Mouse (Mus musculus): ENCODE results near the gene Aifm1. TPM values are rescaled to one million over a fixed set of nuclear protein-coding genes. Genes with fewer than 3 reads are reported as not detected.

Gene Aifm1
- total and polyA plus RNA-seq, 2 experiments from 2014 or later = 13.9 to 28.0 TPM

- no peak for ATAC-seq
- WGBS = 24% methylated on average over 20 of the region's 20 CpGs
Measured at GRCm38 (mm10) chrX:48519549-48520085, 6.3 kb upstream of the Aifm1 start.

GRCm38 (mm10) chrX:48518808-48519548, 5.6 kb upstream of the Aifm1 start, which contains the start of gene Rab33a:
Gene Rab33a (plus strand): TSS chrX:48519285.
- no peaks in the 10 kb centered on the region for H3K27me3 ChIP-seq (ENCODE audit: insufficient read depth, low read length)
- H3K9me3 ChIP-seq (ENCODE audit: low read length) = no peaks in the 10 kb centered on the region
- H3K9ac ChIP-seq = peak within 1 kb of the TSS; percentile 71
- H3K4me3 ChIP-seq (ENCODE audit: low read depth, low read length) = peak within 1 kb of the TSS; percentile 50
- 29% methylated on average over 31 of the region's 33 CpGs for WGBS
- peak within 1 kb of the TSS; percentile 71 for H3K4me2 ChIP-seq (ENCODE audit: low read depth)
- 0 out of 2 replicates have a peak, but pooled peaks cover 5% of the 10 kb centered on the region for H3K4me1 ChIP-seq (ENCODE audit: insufficient read depth)
- H3K27ac ChIP-seq (ENCODE audit: low read depth, low read length) = peak within 1 kb of the TSS; percentile 93
- DNase-seq (peak; percentile 82), ATAC-seq (peak; percentile 57)
- H3K36me3 ChIP-seq (ENCODE audit: insufficient read depth) = no peaks in the 10 kb centered on the region
- no peak for TF ChIP-seq CTCF (IDR thresholded peaks at IDR 0.05; ENCODE audit: low read depth)

More at GRCm38 (mm10) chrX:48519549-48520085, 6.3 kb upstream of the Aifm1 start:
- peak overlapping the region; percentile 93 for H3K27ac ChIP-seq (ENCODE audit: low read depth, low read length)
- H3K9ac ChIP-seq = peak overlapping the region; percentile 71
- 0 out of 2 replicates have a peak, but pooled peaks cover 5% of the 10 kb centered on the region for H3K4me1 ChIP-seq (ENCODE audit: insufficient read depth)
- peak overlapping the region; percentile 50 for H3K4me3 ChIP-seq (ENCODE audit: low read depth, low read length)
- H3K27me3 ChIP-seq (ENCODE audit: insufficient read depth, low read length) = no peaks in the 10 kb centered on the region
- H3K4me2 ChIP-seq (ENCODE audit: low read depth) = peak overlapping the region; percentile 71
- no peak for TF ChIP-seq CTCF (IDR thresholded peaks at IDR 0.05; ENCODE audit: low read depth)
- H3K9me3 ChIP-seq (ENCODE audit: low read length) = no peaks in the 10 kb centered on the region
- no peaks in the 10 kb centered on the region for H3K36me3 ChIP-seq (ENCODE audit: insufficient read depth)
- peak; percentile 38 for DNase-seq

GRCm38 (mm10) chrX:48518211-48518807, 4.9 kb upstream of the Aifm1 start:
- Histone ChIP-seq H3K9ac (peak overlapping the region; percentile 71), H3K4me2 (ENCODE audit: low read depth) (peak overlapping the region; percentile 71), H3K4me1 (ENCODE audit: insufficient read depth) (0 out of 2 replicates have a peak, but pooled peaks cover 5% of the 10 kb centered on the region), H3K27me3 (ENCODE audit: insufficient read depth, low read length) (no peaks in the 10 kb centered on the region), H3K4me3 (ENCODE audit: low read depth, low read length) (peak overlapping the region; percentile 50), H3K36me3 (ENCODE audit: insufficient read depth) (no peaks in the 10 kb centered on the region), H3K9me3 (ENCODE audit: low read length) (no peaks in the 10 kb centered on the region), H3K27ac (ENCODE audit: low read depth, low read length) (peak overlapping the region; percentile 93)
- TF ChIP-seq CTCF (IDR thresholded peaks at IDR 0.05; ENCODE audit: low read depth) = no peak
- ATAC-seq (peak; percentile 96), DNase-seq (peak; percentile 91)
- 28% methylated on average over 15 of the region's 15 CpGs for WGBS

GRCm38 (mm10) chrX:48513824-48514223, 461 bp upstream of the Aifm1 start:
- Histone ChIP-seq H3K27me3 (ENCODE audit: insufficient read depth, low read length) (no peaks in the 10 kb centered on the region), H3K27ac (ENCODE audit: low read depth, low read length) (no peak overlapping the region), H3K9me3 (ENCODE audit: low read length) (no peaks in the 10 kb centered on the region), H3K4me1 (ENCODE audit: insufficient read depth) (no peaks in the 10 kb centered on the region), H3K36me3 (ENCODE audit: insufficient read depth) (no peaks in the 10 kb centered on the region), H3K4me2 (ENCODE audit: low read depth) (peak overlapping the region; percentile 57), H3K9ac (no peak overlapping the region), H3K4me3 (ENCODE audit: low read depth, low read length) (peak overlapping the region; percentile 49)
- 28% methylated on average over 13 of the region's 13 CpGs for WGBS
- no peak for ATAC-seq
- DNase-seq = no peak
- TF ChIP-seq CTCF (IDR thresholded peaks at IDR 0.05; ENCODE audit: low read depth) = no peak

- Histone ChIP-seq H3K36me3 (ENCODE audit: insufficient read depth) (peaks cover 4% of the 10 kb centered on the region), H3K27me3 (ENCODE audit: insufficient read depth, low read length) (no peaks in the 10 kb centered on the region), H3K4me1 (ENCODE audit: insufficient read depth) (no peaks in the 10 kb centered on the region), H3K4me3 (ENCODE audit: low read depth, low read length) (no peak overlapping the region), H3K27ac (ENCODE audit: low read depth, low read length) (no peak overlapping the region), H3K9ac (no peak overlapping the region), H3K9me3 (ENCODE audit: low read length) (no peaks in the 10 kb centered on the region), H3K4me2 (ENCODE audit: low read depth) (no peak overlapping the region)
- ATAC-seq (no peak), DNase-seq (no peak)
- 91% methylated on average over 8 of the region's 8 CpGs for WGBS
- TF ChIP-seq CTCF (IDR thresholded peaks at IDR 0.05; ENCODE audit: low read depth) = no peak
Measured at GRCm38 (mm10) chrX:48493763-48494162, 19.6 kb downstream of the Aifm1 start.

GRCm38 (mm10) chrX:48481687-48482086, 31.7 kb downstream of the Aifm1 start:
- no peak for ATAC-seq
- no peak overlapping the region for H3K27ac ChIP-seq (ENCODE audit: low read depth, low read length)
- TF ChIP-seq CTCF (IDR thresholded peaks at IDR 0.05; ENCODE audit: low read depth) = no peak
- no peaks in the 10 kb centered on the region for H3K9me3 ChIP-seq (ENCODE audit: low read length)
- no peaks in the 10 kb centered on the region for H3K27me3 ChIP-seq (ENCODE audit: insufficient read depth, low read length)
- no peak overlapping the region for H3K4me2 ChIP-seq (ENCODE audit: low read depth)
- no peak for DNase-seq
- no peak overlapping the region for H3K4me3 ChIP-seq (ENCODE audit: low read depth, low read length)
- no peaks in the 10 kb centered on the region for H3K4me1 ChIP-seq (ENCODE audit: insufficient read depth)
- WGBS = 91% methylated on average over 7 of the region's 7 CpGs
- peaks cover 21% of the 10 kb centered on the region; the same call in 1 of the 2 replicates for H3K36me3 ChIP-seq (ENCODE audit: insufficient read depth)
- H3K9ac ChIP-seq = no peak overlapping the region

- no peak for ATAC-seq
- no peak for DNase-seq
- Histone ChIP-seq H3K4me2 (ENCODE audit: low read depth) (no peak overlapping the region), H3K36me3 (ENCODE audit: insufficient read depth) (peaks cover 21% of the 10 kb centered on the region; the same call in 1 of the 2 replicates), H3K4me3 (ENCODE audit: low read depth, low read length) (no peak overlapping the region), H3K9me3 (ENCODE audit: low read length) (no peaks in the 10 kb centered on the region), H3K27me3 (ENCODE audit: insufficient read depth, low read length) (no peaks in the 10 kb centered on the region), H3K4me1 (ENCODE audit: insufficient read depth) (no peaks in the 10 kb centered on the region), H3K9ac (no peak overlapping the region), H3K27ac (ENCODE audit: low read depth, low read length) (no peak overlapping the region)
- WGBS = 61% methylated on average over 4 of the region's 4 CpGs
- TF ChIP-seq CTCF (IDR thresholded peaks at IDR 0.05; ENCODE audit: low read depth) = no peak
Measured at GRCm38 (mm10) chrX:48481095-48481494, 32.3 kb downstream of the Aifm1 start.

Data from forebrain, postnatal 0 days (tissue).